Mouse (Mus musculus) kidney, adult 8-10 months (tissue): ENCODE measurements around the gene Hoxd4.
A peak's percentile ranks its signal among the peaks of the same experiment; 100 is the strongest.

ENCODE experiments used
- DNase-seq, 2 experiments: peaks; one replicate each; pipeline ENCODE4 v3.0.0; 2022

The Hoxd4 gene

DNA sequence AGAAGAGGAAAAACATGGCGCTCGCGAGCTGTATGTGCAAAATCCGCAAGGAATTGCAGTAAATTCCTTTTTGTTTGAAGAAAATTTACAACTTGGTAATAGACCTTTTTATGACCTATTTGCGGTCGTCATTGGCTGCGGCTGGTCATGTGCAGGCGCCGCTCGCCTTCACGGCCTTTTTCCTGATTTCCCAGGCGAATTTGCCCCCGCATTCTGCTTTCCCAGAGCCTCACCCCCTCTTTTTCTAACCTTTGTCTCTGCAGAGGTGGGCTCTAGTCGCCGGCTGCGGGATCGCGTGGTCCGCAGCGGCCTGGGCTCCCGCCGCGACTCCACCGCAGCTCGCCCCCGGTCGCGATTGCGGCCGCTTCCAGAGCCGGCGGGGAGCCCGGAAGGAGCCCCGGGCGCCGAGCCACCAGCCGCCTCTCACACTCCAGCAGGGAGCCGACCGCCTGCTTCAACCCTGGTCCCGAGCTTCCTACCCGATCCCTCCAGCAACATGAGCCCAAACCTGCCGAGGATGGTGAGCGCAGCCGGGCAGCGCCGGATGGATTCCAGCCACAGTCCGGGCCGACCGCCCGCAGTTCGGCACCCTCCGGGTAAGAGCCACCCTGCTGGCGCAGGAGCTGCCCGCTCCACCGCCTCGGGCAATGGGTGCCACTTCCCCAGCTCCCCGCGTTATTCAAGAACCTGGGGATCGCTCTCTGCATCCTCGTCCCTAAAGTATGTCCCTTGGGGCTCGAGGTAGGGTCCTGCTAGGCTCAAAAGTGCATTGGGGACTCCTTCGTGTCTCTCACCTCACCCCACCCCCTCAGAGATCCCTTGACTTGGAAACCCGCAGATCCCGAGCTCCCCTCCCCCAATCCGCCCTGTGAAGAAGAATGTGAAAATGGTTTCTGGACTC, at the start of gene Hoxd4, which contains the start of gene Hoxd3:
TSS of gene Hoxd4 (plus strand) at position 209 of the 901 bp plus-strand sequence.
TSS of gene Hoxd3 (plus strand) at position 207 of the 901 bp plus-strand sequence.
- peak; percentile 72 to 73 for DNase-seq

- DNase-seq = peak in 1 of 2 experiments; percentile 75
Observed at GRCm38 (mm10) chr2:74663291-74663925, 48.3 kb upstream of the Hoxd4 start.

DNA sequence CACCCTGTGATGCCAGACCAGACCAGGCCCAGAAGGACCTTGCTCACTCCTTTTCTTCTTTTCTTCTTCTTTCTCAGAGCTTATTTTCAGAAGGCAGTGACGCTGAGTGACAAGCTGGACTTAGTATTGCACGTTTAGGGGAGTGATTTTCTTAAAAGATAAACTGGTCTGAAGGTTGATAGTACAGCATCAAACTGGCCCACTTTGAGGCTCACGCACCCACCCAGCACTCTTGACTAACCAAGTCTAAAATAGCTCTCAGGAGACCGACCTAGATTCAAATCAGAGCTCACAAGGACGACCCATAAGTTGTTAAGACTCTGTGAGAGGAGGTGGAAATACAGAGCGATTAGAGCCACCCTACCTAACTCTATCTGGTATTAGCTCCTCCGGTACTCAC, 45.3 kb upstream of the Hoxd4 start:
- DNase-seq = no peak

DNA sequence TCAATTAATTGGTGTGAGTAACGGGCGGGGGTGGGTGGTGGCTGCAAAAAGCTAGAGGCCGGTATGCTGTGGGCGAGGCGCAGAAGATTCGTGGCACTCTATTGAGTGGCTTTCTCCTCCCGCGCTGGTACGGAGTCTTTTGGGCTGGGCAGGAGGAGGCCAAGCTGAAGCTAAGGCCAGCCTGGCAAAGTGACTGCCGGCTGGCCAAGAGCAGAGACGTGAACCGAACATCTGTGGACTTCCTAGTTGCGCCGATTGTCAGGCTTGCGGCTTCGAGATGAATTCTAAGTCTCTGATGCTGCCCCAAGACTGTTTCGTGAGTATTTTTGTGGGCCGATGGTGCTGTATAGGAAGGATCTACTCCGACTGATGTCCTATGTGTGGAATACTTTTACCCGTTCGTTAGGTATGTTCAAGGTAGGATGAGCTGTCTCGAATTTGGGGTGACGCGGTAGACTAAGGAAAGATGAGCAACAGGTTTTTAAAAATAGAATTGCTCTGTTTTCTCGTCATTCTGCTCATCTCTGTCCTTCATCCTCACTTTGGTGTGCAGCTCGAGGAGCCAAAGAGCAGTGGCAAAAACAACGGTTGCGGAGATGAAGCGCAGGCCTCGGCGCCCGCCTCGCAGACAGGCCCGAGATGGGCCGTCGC, 44.4 kb upstream of the Hoxd4 start:
- DNase-seq = no peak

DNA sequence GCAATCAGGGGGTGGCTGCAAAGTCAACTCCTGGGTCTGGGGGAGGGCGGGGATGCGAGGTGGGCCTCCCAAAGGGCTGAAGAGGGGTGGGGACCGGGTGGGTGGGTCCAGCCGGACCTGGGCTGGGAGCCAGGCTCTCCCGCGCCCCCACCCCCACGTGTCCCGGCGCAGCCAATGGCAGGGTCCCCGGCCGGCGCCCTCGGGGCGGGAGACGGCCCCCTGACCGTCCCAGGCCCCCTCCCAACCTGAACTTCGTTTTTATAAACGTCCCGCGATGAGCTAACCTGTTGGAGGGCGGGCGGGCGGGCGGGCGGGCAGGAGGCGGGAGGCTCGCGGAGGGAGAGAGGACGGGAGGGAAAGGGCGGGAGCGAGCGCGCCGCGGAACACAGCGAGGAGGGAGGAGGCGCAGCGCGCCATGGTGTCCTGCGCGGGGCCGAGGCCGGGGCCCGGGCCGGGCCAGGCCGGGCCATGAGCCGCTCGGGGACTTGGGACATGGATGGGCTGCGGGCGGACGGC, 43.8 kb upstream of the Hoxd4 start, which contains the start of gene Hoxd13:
TSS of gene Hoxd13 (plus strand) at position 469 of the 516 bp plus-strand sequence.
- no peak for DNase-seq

DNA sequence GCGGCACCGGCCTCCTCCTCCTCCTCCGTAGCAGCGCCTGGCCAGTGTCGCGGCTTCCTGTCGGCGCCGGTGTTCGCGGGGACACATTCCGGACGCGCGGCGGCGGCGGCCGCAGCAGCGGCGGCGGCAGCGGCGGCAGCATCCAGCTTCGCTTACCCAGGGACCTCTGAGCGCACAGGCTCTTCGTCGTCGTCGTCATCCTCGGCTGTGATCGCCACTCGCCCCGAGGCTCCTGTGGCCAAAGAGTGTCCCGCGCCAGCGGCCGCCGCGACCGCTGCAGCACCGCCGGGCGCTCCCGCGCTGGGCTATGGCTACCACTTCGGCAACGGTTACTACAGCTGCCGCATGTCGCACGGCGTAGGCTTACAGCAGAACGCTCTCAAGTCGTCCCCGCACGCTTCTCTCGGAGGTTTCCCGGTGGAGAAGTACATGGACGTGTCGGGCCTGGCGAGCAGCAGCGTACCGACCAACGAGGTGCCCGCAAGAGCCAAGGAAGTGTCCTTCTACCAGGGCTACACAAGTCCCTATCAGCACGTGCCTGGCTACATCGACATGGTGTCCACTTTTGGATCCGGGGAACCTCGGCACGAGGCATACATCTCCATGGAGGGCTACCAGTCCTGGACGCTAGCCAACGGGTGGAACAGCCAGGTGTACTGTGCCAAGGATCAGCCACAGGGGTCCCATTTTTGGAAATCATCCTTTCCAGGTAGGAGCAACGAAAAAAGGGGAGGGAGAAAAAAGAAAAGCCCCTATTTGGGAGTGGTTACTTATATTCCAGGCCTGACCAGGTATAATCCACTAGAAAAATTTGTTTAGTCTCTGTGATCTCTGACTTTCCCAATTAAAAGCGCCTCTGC, 43.1 kb upstream of the Hoxd4 start:
- no peak for DNase-seq

DNA sequence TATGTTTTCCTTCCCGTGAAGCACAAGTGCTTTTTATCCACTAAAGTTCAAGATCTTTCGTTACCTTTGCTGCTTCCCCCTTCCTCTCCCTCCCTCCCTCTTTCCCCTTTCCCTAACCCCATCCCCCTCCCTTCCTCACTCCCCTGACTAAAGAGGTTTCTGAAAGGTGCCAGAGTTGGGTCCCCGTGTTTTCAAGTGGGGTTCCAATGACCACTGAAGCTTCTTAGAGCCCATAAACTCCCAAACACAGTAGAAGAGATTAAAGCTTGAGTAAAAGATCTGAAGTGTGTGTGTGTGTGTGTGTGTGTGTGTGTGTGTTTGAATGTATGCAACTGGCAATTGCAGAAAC, 42.5 kb upstream of the Hoxd4 start:
- DNase-seq = no peak

- no peak for DNase-seq
Observed at GRCm38 (mm10) chr2:74669650-74670235, 42.0 kb upstream of the Hoxd4 start.

GRCm38 (mm10) chr2:74670632-74671188, 41.0 kb upstream of the Hoxd4 start:
- no peak for DNase-seq

DNA sequence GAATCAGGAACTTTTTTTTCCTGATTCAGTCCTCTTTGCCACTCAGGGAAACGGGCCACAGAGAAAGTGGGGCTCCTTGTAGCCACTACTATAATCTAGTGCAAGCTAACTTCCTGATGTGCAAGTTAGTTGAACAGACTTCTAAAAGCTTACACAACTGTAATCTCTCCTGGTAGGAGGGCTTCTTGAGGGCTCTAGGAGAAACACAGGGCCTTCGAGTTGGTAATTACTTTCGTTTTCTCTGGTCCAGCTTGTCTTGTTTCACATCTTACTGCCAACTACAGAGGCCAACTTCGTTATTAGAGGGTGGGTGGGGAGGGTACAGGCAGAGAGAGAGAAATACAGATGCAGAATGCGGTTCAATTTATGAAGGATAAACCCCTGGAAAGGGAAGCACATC, 39.9 kb upstream of the Hoxd4 start:
- DNase-seq = no peak

DNA sequence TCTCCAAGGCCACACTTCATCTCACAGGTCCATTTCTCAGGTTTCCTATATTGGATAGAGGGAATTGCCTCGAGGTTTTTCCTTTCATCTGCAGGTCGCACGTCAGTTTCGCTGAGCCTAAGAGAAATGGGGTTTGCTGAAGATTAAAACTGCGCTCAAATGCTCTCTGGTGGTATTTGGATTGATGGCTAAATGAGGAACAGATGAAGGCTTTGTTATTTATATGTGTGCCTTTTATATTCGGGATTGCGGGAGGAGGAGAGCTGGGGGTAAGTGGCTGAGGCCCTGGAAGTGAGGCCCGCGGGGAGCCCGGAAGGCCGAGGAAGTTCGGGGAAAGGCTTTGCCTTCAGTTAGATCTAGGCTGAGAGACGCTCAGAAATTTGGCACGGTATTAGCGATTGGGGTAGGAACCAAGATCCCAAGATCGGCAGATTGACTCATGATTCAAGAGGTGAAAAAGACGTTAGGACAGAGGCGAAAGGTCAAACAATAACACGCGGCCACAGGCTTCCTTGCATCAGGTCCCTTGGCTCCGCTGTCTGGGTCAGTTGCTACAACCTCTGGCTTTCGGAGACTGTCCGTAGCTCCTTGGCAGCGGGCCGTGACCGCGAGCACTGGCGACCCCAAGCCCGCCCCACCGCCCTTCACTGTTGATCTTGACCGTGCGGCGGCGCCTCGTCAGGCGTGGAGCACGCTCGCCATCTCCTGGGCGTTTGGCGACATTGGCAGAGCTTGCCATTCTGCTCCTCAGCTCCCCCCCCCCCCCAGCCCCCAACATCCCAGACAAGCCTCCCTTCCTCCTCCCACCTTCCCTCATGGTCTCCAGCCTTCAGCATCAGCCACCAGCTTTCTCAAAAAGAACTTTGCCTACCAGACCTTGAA, 39.0 kb upstream of the Hoxd4 start:
- peak in 1 of 2 experiments; percentile 46 for DNase-seq

DNA sequence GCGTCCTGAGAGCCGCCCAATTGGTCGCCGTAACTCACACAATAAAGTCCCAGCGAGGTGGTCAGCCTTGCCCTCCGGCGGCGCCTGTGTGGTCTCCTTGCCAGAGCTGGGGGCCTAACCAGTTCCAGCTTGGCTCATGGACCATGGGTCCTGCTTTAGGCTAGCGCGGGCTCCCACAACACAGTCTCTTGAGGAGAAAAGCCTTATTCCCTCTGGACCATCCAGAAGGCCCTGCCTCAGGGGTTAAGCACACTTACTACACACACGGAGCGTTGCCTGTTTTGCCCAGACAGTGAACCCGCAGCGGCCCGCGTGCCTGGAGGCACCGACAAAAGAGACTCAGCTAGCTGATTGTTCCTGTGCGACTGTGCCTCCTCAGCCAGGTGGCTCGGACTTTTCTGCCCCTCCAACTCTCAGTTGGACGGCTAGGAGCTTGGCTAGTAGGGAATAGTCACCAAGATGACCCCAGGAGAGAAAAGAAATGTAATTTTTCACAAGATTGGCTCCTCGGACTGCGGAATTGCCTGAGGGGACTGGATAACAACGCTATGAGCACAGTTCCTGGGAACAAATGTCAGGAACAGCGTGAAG, 37.8 kb upstream of the Hoxd4 start:
- peak in 1 of 2 experiments; percentile 0 for DNase-seq

DNA sequence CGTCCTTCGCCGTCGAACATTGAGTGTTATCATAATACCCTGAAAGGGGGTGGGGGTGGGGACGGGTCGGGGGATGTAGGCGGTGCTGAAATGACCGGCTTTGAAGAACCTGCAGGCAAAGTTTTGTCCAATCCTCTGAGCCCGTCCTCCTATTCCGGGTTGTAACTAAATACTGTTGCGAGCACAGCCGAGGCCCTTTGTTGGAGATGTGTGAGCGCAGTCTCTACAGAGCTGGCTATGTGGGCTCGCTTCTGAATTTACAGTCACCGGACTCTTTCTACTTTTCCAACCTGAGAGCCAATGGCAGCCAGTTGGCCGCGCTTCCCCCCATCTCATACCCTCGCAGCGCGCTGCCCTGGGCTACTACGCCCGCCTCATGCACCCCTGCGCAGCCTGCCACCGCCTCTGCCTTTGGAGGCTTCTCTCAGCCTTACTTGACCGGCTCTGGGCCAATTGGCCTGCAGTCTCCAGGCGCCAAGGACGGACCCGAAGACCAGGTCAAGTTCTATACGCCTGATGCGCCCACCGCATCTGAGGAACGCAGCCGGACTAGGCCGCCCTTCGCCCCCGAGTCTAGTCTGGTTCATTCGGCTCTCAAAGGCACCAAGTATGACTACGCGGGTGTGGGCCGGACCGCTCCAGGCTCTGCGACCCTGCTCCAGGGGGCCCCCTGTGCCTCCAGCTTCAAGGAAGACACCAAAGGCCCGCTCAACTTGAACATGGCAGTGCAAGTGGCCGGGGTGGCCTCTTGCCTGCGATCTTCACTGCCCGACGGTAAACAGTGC, 36.7 kb upstream of the Hoxd4 start, which contains the start of gene Hoxd12:
TSS of gene Hoxd12 (plus strand) at position 133 of the 785 bp plus-strand sequence.
- no peak for DNase-seq

GRCm38 (mm10) chr2:74675666-74676282, 36.0 kb upstream of the Hoxd4 start:
- DNase-seq = no peak

DNA sequence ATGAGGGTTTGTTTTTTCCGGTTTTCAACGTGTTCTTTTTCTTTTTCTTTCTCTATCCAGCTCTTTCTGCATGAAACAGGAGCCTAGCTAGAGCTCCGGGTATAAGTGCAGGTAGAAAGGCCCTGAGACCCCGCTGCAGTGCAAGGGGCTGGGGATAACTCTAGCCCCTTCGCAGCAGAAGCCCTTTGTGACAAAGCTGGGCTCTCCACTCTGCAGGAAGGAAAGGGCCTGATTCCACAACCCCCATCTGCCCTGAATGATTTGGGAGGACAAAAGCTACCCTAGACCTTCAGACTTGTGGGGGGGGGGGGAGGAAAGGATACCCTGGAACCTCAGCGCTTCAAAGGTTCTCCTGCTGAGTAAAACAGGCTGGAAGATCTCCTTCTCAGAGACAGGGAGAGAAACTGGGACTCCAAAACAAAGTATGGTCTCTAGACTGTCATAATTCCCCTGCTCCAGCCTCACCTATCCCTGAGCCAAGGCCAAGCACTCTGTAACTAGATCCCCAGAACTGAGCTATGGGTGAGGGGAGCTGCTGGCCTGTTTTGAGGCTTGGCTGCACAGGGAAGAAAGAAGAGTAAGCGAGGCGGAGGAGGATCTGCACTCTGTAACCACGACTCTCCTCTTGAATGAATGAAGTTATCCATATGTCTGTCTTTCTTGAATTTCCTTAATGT, 35.2 kb upstream of the Hoxd4 start:
- DNase-seq = no peak

- no peak for DNase-seq
Observed at GRCm38 (mm10) chr2:74677106-74677505, 34.6 kb upstream of the Hoxd4 start.

DNA sequence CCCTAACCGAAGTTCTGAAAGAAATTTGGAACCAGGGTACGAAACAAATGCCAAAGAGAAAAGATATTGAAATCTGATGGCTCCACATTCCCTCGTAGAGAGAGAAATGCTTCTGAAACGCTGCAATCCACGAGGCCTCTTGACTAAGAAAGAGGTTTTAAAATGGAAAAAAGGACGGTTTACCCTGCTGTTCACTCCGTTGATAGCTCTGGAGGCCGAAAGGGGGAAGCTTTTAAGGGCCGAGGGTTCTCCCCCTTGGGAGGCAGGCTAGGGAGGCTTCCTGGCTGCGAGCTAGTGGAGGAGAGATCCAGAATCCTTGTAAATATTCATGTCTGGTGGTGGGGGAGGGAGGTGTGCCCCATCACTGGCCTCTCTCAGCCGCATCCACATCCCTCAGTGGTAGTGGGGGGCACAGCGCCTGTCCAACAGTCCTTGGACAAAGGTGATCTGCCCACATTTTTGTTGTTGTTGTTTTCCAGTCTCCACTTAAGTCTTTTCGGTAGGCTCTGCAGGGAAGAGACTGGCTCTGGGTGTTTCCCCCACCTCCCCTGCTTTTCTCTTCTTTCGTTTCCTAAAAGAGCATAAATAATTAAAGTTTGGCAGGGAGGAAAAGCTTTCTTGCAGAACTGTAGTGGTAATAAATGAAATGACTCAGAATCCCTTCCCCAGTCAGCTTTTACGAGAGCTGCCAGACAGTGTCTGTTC, 32.7 kb upstream of the Hoxd4 start, which contains the start of gene Hoxd11:
TSS of gene Hoxd11 (plus strand) at position 667 of the 705 bp plus-strand sequence.
- no peak for DNase-seq
